Mouse (Mus musculus) liver, postnatal 0 days (tissue): ENCODE data around the gene Slc4a11. TPM values are rescaled to one million over a fixed set of nuclear protein-coding genes. Genes with fewer than 3 reads are reported as not detected.

Experiments
- ATAC-seq: fragments of 200-750 bp; cut with Nextera tagmentation; 2 replicates; pipeline ENCODE4 v1.8.0; 2017; ENCODE audit warnings: mild to moderate bottlenecking, moderate library complexity
- DNase-seq: peaks from one replicate; pipeline ENCODE4 v3.0.0-alpha.2; 2016
- H3K27ac ChIP-seq: fragments of 300-500 bp; sonication (generic); 2 replicates; pipeline ENCODE4 v1.5.1; 2014; ENCODE audit warnings: antibody characterized with exemption, moderate library complexity, mild to moderate bottlenecking, low read depth
- H3K27me3 ChIP-seq: fragments of 300-500 bp; sonication (generic); 2 replicates; pipeline ENCODE4 v1.6.1; 2014; ENCODE audit warnings: low read length, control low read depth, mixed read lengths; ENCODE audit not compliant: insufficient read depth
- H3K36me3 ChIP-seq: fragments of 300-500 bp; sonication (generic); replicated peaks from 2 replicates; pipeline ENCODE4 v1.6.1; 2014; ENCODE audit warnings: mild to moderate bottlenecking, control low read depth, low read length, moderate library complexity, mixed read lengths; ENCODE audit not compliant: insufficient read depth
- H3K4me1 ChIP-seq: fragments of 300-500 bp; sonication (generic); 2 replicates; pipeline ENCODE4 v1.6.1; 2014; ENCODE audit warnings: antibody characterized with exemption, mild to moderate bottlenecking, control low read depth; ENCODE audit not compliant: insufficient read depth
- H3K4me2 ChIP-seq: fragments of 300-500 bp; sonication (generic); 2 replicates; pipeline ENCODE4 v1.6.1; 2014; ENCODE audit warnings: low read depth, mild to moderate bottlenecking, low read length, moderate library complexity, mixed read lengths
- H3K4me3 ChIP-seq: fragments of 300-500 bp; sonication (generic); 2 replicates; pipeline ENCODE4 v1.5.1; 2014; ENCODE audit warnings: low read depth, low read length
- H3K9ac ChIP-seq: fragments of 300-500 bp; sonication (generic); replicated peaks from 2 replicates; pipeline ENCODE4 v1.6.1; 2014; ENCODE audit warnings: mild to moderate bottlenecking, moderate library complexity
- H3K9me3 ChIP-seq: fragments of 300-500 bp; sonication (generic); 2 replicates; pipeline ENCODE4 v1.6.1; 2016; ENCODE audit warnings: mild to moderate bottlenecking, control low read depth, low read length, mixed read lengths
- CTCF ChIP-seq: sonication (generic); IDR thresholded peaks from 2 replicates; pipeline ENCODE4 v1.5.1; 2016; ENCODE audit warnings: antibody characterized with exemption, low read depth
- EP300 ChIP-seq: IDR thresholded peaks from 2 replicates; pipeline ENCODE4 v1.6.1; 2016; ENCODE audit warnings: antibody characterized with exemption, low read depth, mild to moderate bottlenecking
- WGBS: fragments of 180-500 bp; shearing (Covaris S2); extraction: QIAGEN DNeasy Blood & Tissue Kit; methylation state at CpG from one replicate; pipeline ENCODE4 v1.1.7; 2014; ENCODE audit not compliant: insufficient replicate concordance; 5-methylcytosine and 5-hydroxymethylcytosine counted together
- polyA plus RNA-seq: library from polyadenylated mRNA; unstranded; fragments of >200 nt; fragmentation: Nextera tagmentation; extraction: Ambion mirVana; gene quantifications from 2 replicates; pipeline ENCODE4 v1.2.1, GENCODE M21; 2015

The Slc4a11 gene
- polyA plus RNA-seq = not detected in 2 replicates

- Histone ChIP-seq H3K27me3 (peaks cover 35% of the 10 kb centered on the region), H3K27ac (no peak within 1 kb of the TSS), H3K36me3 (no peaks in the 10 kb centered on the region), H3K4me1 (peaks cover 8% of the 10 kb centered on the region), H3K4me2 (peak within 1 kb of the TSS; percentile 94), H3K9me3 (no peaks in the 10 kb centered on the region), H3K9ac (0 out of 2 replicates have a peak within 1 kb of the TSS, but pooled peaks have one; percentile 16), H3K4me3 (peak within 1 kb of the TSS; percentile 50)
- TF ChIP-seq EP300 (no peak), CTCF (no peak)
- under 1% methylated on average over 56 of the region's 65 CpGs for WGBS
- peak; percentile 62 for DNase-seq
- peak; percentile 55 for ATAC-seq
Observed at GRCm38 (mm10) chr2:130697153-130697810, at the start of gene Slc4a11. TSS of gene Slc4a11 (minus strand) at chr2:130697519.

GRCm38 (mm10) chr2:130743576-130743975 lies 46.3 kb upstream of the Slc4a11 start:
- Histone ChIP-seq H3K36me3 (peaks cover 49% of the 10 kb centered on the region), H3K4me2 (no peak overlapping the region), H3K9ac (no peak overlapping the region), H3K4me1 (no peaks in the 10 kb centered on the region), H3K27me3 (no peaks in the 10 kb centered on the region), H3K4me3 (no peak overlapping the region), H3K9me3 (no peaks in the 10 kb centered on the region), H3K27ac (no peak overlapping the region)
- 75% methylated on average over 1 of the region's 1 CpGs for WGBS
- DNase-seq (no peak), ATAC-seq (no peak)
- TF ChIP-seq EP300 = no peak
- no peak for TF ChIP-seq CTCF

GRCm38 (mm10) chr2:130740096-130740495 lies 42.8 kb upstream of the Slc4a11 start:
- no peaks in the 10 kb centered on the region for H3K4me1 ChIP-seq
- no peak overlapping the region for H3K27ac ChIP-seq
- no peaks in the 10 kb centered on the region for H3K9me3 ChIP-seq
- H3K4me3 ChIP-seq = no peak overlapping the region
- H3K4me2 ChIP-seq = no peak overlapping the region
- TF ChIP-seq CTCF = no peak
- TF ChIP-seq EP300 = no peak
- H3K9ac ChIP-seq = no peak overlapping the region
- H3K36me3 ChIP-seq = peaks cover 53% of the 10 kb centered on the region
- WGBS = 67% methylated on average over 4 of the region's 4 CpGs
- DNase-seq (no peak), ATAC-seq (no peak)
- H3K27me3 ChIP-seq = no peaks in the 10 kb centered on the region

GRCm38 (mm10) chr2:130738019-130738418 lies 40.7 kb upstream of the Slc4a11 start:
- Histone ChIP-seq H3K4me1 (no peaks in the 10 kb centered on the region), H3K27me3 (no peaks in the 10 kb centered on the region), H3K9ac (no peak overlapping the region), H3K4me2 (no peak overlapping the region), H3K36me3 (peaks cover 49% of the 10 kb centered on the region), H3K9me3 (no peaks in the 10 kb centered on the region), H3K4me3 (no peak overlapping the region), H3K27ac (no peak overlapping the region)
- ATAC-seq (no peak), DNase-seq (no peak)
- no peak for TF ChIP-seq CTCF
- TF ChIP-seq EP300 = no peak
- 76% methylated on average over 6 of the region's 6 CpGs for WGBS

GRCm38 (mm10) chr2:130735281-130735680 lies 38.0 kb upstream of the Slc4a11 start:
- 81% methylated on average over 5 of the region's 5 CpGs for WGBS
- no peak for ATAC-seq
- TF ChIP-seq CTCF = no peak
- no peak for TF ChIP-seq EP300

GRCm38 (mm10) chr2:130733444-130733843 lies 36.1 kb upstream of the Slc4a11 start:
- DNase-seq = no peak
- no peak for TF ChIP-seq CTCF
- no peak for TF ChIP-seq EP300
- no peaks in the 10 kb centered on the region for H3K27me3 ChIP-seq
- peaks cover 49% of the 10 kb centered on the region for H3K36me3 ChIP-seq
- no peak for ATAC-seq
- H3K9ac ChIP-seq = no peak overlapping the region
- no peak overlapping the region for H3K4me2 ChIP-seq
- no peaks in the 10 kb centered on the region for H3K4me1 ChIP-seq
- H3K9me3 ChIP-seq = no peaks in the 10 kb centered on the region
- H3K27ac ChIP-seq = no peak overlapping the region
- WGBS = 67% methylated on average over 3 of the region's 3 CpGs
- no peak overlapping the region for H3K4me3 ChIP-seq

More at GRCm38 (mm10) chr2:130735281-130735680, 38.0 kb upstream of the Slc4a11 start:
- H3K27ac ChIP-seq = no peak overlapping the region
- peaks cover 40% of the 10 kb centered on the region for H3K36me3 ChIP-seq
- H3K4me1 ChIP-seq = no peaks in the 10 kb centered on the region
- no peaks in the 10 kb centered on the region for H3K9me3 ChIP-seq
- DNase-seq = no peak
- H3K27me3 ChIP-seq = no peaks in the 10 kb centered on the region
- H3K4me2 ChIP-seq = no peak overlapping the region
- H3K4me3 ChIP-seq = no peak overlapping the region
- no peak overlapping the region for H3K9ac ChIP-seq
